Mouse (Mus musculus): Measurements from ENCODE around the gene Gm28308. TPM values are rescaled to one million over a fixed set of nuclear protein-coding genes. Genes with fewer than 3 reads are reported as not detected.

Gene Gm28308
- polyA plus RNA-seq, 1 experiment from 2014 or later = not detected

GRCm38 (mm10) chr6:52240389-52241000 lies 27.4 kb upstream of the Gm28308 start, which contains the start of gene Hoxa10:
Gene Hoxa10 (minus strand): TSS chr6:52240854.
- H3K9me3 ChIP-seq (ENCODE audit: control insufficient read depth, low read length) = no peaks in the 10 kb centered on the region
- peak within 1 kb of the TSS; percentile 2; the same call in 1 of the 2 replicates for H3K4me2 ChIP-seq (ENCODE audit: low read depth, low read length)
- peaks cover 2% of the 10 kb centered on the region; the same call in 1 of the 2 replicates for H3K4me1 ChIP-seq (ENCODE audit: control insufficient read depth, insufficient read depth, low read length)
- H3K9ac ChIP-seq (ENCODE audit: low read depth, low read length) = peak within 1 kb of the TSS; percentile 23
- H3K27me3 ChIP-seq (replicated peaks; ENCODE audit: control insufficient read depth, insufficient read depth, low read length) = peaks cover 78% of the 10 kb centered on the region
- H3K27ac ChIP-seq (ENCODE audit: low read length) = peak within 1 kb of the TSS; percentile 60
- no peaks in the 10 kb centered on the region for H3K36me3 ChIP-seq (ENCODE audit: control insufficient read depth, insufficient read depth, low read length)
- peak; percentile 73 for ATAC-seq
- H3K4me3 ChIP-seq (ENCODE audit: low read length) = peak within 1 kb of the TSS; percentile 25
- 1% methylated on average over 35 of the region's 35 CpGs for WGBS

- H3K36me3 ChIP-seq (ENCODE audit: control insufficient read depth, insufficient read depth, low read length) = no peaks in the 10 kb centered on the region
- H3K4me1 ChIP-seq (ENCODE audit: control insufficient read depth, insufficient read depth, low read length) = peaks cover 2% of the 10 kb centered on the region; the same call in 1 of the 2 replicates
- H3K27me3 ChIP-seq (replicated peaks; ENCODE audit: control insufficient read depth, insufficient read depth, low read length) = peaks cover 79% of the 10 kb centered on the region
- H3K27ac ChIP-seq (ENCODE audit: low read length) = no peak overlapping the region
- H3K9ac ChIP-seq (ENCODE audit: low read depth, low read length) = peak overlapping the region; percentile 23
- peak overlapping the region; percentile 25 for H3K4me3 ChIP-seq (ENCODE audit: low read length)
- WGBS = 3% methylated on average over 30 of the region's 30 CpGs
- no peak for ATAC-seq
- H3K4me2 ChIP-seq (ENCODE audit: low read depth, low read length) = peak overlapping the region; percentile 2; the same call in 1 of the 2 replicates
- no peaks in the 10 kb centered on the region for H3K9me3 ChIP-seq (ENCODE audit: control insufficient read depth, low read length)
These were observed 26.7 kb upstream of the Gm28308 start for GRCm38 (mm10) chr6:52239625-52240388.

- Histone ChIP-seq H3K9me3 (ENCODE audit: control insufficient read depth, low read length) (no peaks in the 10 kb centered on the region), H3K4me3 (ENCODE audit: low read length) (peak overlapping the region; percentile 23), H3K9ac (ENCODE audit: low read depth, low read length) (no peak overlapping the region), H3K36me3 (ENCODE audit: control insufficient read depth, insufficient read depth, low read length) (no peaks in the 10 kb centered on the region), H3K4me2 (ENCODE audit: low read depth, low read length) (no peak overlapping the region), H3K4me1 (ENCODE audit: control insufficient read depth, insufficient read depth, low read length) (peaks cover 2% of the 10 kb centered on the region; the same call in 1 of the 2 replicates), H3K27me3 (replicated peaks; ENCODE audit: control insufficient read depth, insufficient read depth, low read length) (peaks cover 86% of the 10 kb centered on the region), H3K27ac (ENCODE audit: low read length) (no peak overlapping the region)
- no peak for ATAC-seq
- WGBS = 6% methylated on average over 7 of the region's 7 CpGs
These were observed 25.8 kb upstream of the Gm28308 start for GRCm38 (mm10) chr6:52238976-52239375.

GRCm38 (mm10) chr6:52238155-52238545 lies 25.0 kb upstream of the Gm28308 start:
- H3K27me3 ChIP-seq (replicated peaks; ENCODE audit: control insufficient read depth, insufficient read depth, low read length) = peaks cover 88% of the 10 kb centered on the region
- H3K27ac ChIP-seq (ENCODE audit: low read length) = no peak overlapping the region
- 3% methylated on average over 7 of the region's 7 CpGs for WGBS
- no peak overlapping the region for H3K4me2 ChIP-seq (ENCODE audit: low read depth, low read length)
- no peak for ATAC-seq
- H3K36me3 ChIP-seq (ENCODE audit: control insufficient read depth, insufficient read depth, low read length) = no peaks in the 10 kb centered on the region
- H3K9me3 ChIP-seq (ENCODE audit: control insufficient read depth, low read length) = no peaks in the 10 kb centered on the region
- H3K9ac ChIP-seq (ENCODE audit: low read depth, low read length) = no peak overlapping the region
- H3K4me1 ChIP-seq (ENCODE audit: control insufficient read depth, insufficient read depth, low read length) = peaks cover 2% of the 10 kb centered on the region; the same call in 1 of the 2 replicates
- peak overlapping the region; percentile 13; the same call in 1 of the 2 replicates for H3K4me3 ChIP-seq (ENCODE audit: low read length)

GRCm38 (mm10) chr6:52237346-52238154 lies 24.4 kb upstream of the Gm28308 start:
- no peak overlapping the region for H3K9ac ChIP-seq (ENCODE audit: low read depth, low read length)
- peaks cover 2% of the 10 kb centered on the region; the same call in 1 of the 2 replicates for H3K4me1 ChIP-seq (ENCODE audit: control insufficient read depth, insufficient read depth, low read length)
- H3K4me2 ChIP-seq (ENCODE audit: low read depth, low read length) = no peak overlapping the region

GRCm38 (mm10) chr6:52236806-52237205 lies 23.7 kb upstream of the Gm28308 start:
- Histone ChIP-seq H3K9me3 (ENCODE audit: control insufficient read depth, low read length) (no peaks in the 10 kb centered on the region), H3K36me3 (ENCODE audit: control insufficient read depth, insufficient read depth, low read length) (no peaks in the 10 kb centered on the region), H3K27ac (ENCODE audit: low read length) (no peak overlapping the region), H3K27me3 (replicated peaks; ENCODE audit: control insufficient read depth, insufficient read depth, low read length) (peaks cover 85% of the 10 kb centered on the region), H3K9ac (ENCODE audit: low read depth, low read length) (no peak overlapping the region), H3K4me3 (ENCODE audit: low read length) (no peak overlapping the region), H3K4me2 (ENCODE audit: low read depth, low read length) (no peak overlapping the region), H3K4me1 (ENCODE audit: control insufficient read depth, insufficient read depth, low read length) (peaks cover 2% of the 10 kb centered on the region; the same call in 1 of the 2 replicates)
- WGBS = 20% methylated on average over 3 of the region's 3 CpGs
- ATAC-seq = no peak

More at GRCm38 (mm10) chr6:52237346-52238154, 24.4 kb upstream of the Gm28308 start:
- H3K9me3 ChIP-seq (ENCODE audit: control insufficient read depth, low read length) = no peaks in the 10 kb centered on the region
- H3K27ac ChIP-seq (ENCODE audit: low read length) = no peak overlapping the region
- no peaks in the 10 kb centered on the region for H3K36me3 ChIP-seq (ENCODE audit: control insufficient read depth, insufficient read depth, low read length)
- H3K4me3 ChIP-seq (ENCODE audit: low read length) = peak overlapping the region; percentile 13
- 11% methylated on average over 10 of the region's 10 CpGs for WGBS
- ATAC-seq = no peak
- H3K27me3 ChIP-seq (replicated peaks; ENCODE audit: control insufficient read depth, insufficient read depth, low read length) = peaks cover 88% of the 10 kb centered on the region

GRCm38 (mm10) chr6:52235866-52236265 lies 22.7 kb upstream of the Gm28308 start:
- Histone ChIP-seq H3K9ac (ENCODE audit: low read depth, low read length) (no peak overlapping the region), H3K27me3 (replicated peaks; ENCODE audit: control insufficient read depth, insufficient read depth, low read length) (peaks cover 78% of the 10 kb centered on the region), H3K9me3 (ENCODE audit: control insufficient read depth, low read length) (no peaks in the 10 kb centered on the region), H3K4me2 (ENCODE audit: low read depth, low read length) (no peak overlapping the region), H3K27ac (ENCODE audit: low read length) (no peak overlapping the region), H3K4me1 (ENCODE audit: control insufficient read depth, insufficient read depth, low read length) (peaks cover 2% of the 10 kb centered on the region; the same call in 1 of the 2 replicates), H3K36me3 (ENCODE audit: control insufficient read depth, insufficient read depth, low read length) (no peaks in the 10 kb centered on the region), H3K4me3 (ENCODE audit: low read length) (no peak overlapping the region)
- ATAC-seq = no peak
- 33% methylated on average over 6 of the region's 6 CpGs for WGBS

GRCm38 (mm10) chr6:52235267-52235666 lies 22.1 kb upstream of the Gm28308 start:
- WGBS = 34% methylated on average over 9 of the region's 9 CpGs
- Histone ChIP-seq H3K4me1 (ENCODE audit: control insufficient read depth, insufficient read depth, low read length) (no peaks in the 10 kb centered on the region; the same call in 1 of the 2 replicates), H3K27ac (ENCODE audit: low read length) (no peak overlapping the region), H3K9ac (ENCODE audit: low read depth, low read length) (no peak overlapping the region), H3K27me3 (replicated peaks; ENCODE audit: control insufficient read depth, insufficient read depth, low read length) (peaks cover 74% of the 10 kb centered on the region), H3K36me3 (ENCODE audit: control insufficient read depth, insufficient read depth, low read length) (no peaks in the 10 kb centered on the region), H3K9me3 (ENCODE audit: control insufficient read depth, low read length) (no peaks in the 10 kb centered on the region), H3K4me3 (ENCODE audit: low read length) (no peak overlapping the region; the same call in 1 of the 2 replicates), H3K4me2 (ENCODE audit: low read depth, low read length) (no peak overlapping the region)
- ATAC-seq = no peak
